Mouse (Mus musculus) A20 (cell line): ENCODE results near the gene D10Jhu81e.
"Not testable (repeated sequence)": the region's sequence is repeated elsewhere in the genome, so short reads cannot be mapped to it uniquely, and the experiment has no call there.

Experiments used
- DNase-seq: peaks from one replicate; pipeline ENCODE4 v3.0.0-alpha.2; 2011; ENCODE audit warnings: low read depth, low spot score

The D10Jhu81e gene

DNA sequence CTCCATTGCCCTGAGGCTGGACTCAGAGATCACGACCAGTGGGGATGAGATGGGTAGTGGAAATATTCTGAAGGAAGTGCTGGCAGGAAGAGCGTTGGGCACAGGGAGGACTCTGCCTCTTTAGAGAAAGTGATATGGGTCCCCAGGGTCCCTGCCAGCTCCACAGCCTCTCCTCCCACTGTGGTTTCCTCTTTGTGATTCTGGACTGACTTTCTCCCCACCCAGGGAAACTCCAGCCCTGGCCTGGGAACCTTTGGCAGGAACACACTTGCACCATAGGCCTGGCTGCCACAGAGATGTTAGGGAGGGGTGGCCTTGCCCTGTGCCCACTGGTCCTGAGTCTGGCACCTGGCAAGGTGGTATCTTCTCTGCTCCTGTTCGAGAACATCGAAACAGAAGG lies 39.6 kb downstream of the D10Jhu81e start:
- no peak for DNase-seq

DNA sequence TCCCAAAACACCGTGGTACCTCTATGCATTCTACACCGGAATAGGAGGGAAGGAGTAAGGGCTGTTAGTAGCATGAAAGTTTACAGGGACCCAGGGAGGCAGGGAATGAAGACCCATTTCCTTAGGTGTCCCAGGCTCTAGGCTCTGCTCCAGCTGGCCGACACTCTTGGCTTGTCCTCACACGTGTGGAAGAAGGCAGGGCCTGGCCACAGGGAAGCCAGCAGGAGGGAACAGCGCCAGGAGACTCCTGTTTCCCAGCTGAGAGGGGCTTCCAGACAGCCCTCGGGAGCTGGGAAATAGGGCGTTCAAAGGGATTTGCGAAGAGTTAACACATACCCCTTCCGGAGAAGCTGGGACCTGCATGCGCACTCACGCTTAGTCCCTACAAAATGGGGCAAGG lies 40.2 kb downstream of the D10Jhu81e start:
- DNase-seq, result no peak

DNA sequence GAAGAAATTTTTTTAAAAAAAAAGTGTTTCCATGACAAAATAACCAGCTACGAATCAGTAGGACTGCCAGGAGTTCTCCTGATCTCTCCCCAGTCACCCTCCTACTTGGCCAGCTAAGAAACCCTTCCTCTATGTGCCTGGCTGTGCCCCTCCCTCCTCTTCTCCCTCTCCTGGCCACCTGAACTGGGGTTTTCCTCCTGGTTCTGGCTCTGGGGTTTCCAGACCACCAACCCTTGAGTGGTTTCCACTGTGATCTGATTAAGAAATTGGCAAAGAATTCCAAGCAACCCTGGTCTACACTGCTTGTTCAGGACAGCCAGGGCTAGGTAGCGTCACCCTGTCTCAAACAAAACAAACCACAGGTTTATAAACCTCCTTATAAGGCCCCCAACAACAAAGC lies 40.9 kb downstream of the D10Jhu81e start:
- no peak for DNase-seq

DNA sequence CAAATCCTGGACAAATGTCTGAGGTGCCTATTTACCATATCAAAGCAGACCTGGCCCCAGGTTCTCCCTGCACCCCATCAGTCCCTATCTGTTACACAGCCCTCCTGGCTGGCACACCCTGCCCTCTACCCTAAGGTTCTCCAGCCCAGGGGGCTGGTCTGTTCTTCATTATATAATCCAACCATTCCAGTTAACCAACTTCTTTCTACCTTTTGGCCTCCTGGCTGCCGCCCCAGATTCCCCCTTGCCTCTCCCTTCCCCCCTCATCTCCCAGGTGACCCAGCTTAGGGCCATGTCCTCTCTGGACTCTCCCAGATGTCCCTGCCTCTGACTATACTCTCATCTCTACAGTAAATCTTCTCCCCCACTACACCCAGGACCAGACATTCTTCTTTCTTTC lies 41.7 kb downstream of the D10Jhu81e start:
- DNase-seq, result no peak

DNA sequence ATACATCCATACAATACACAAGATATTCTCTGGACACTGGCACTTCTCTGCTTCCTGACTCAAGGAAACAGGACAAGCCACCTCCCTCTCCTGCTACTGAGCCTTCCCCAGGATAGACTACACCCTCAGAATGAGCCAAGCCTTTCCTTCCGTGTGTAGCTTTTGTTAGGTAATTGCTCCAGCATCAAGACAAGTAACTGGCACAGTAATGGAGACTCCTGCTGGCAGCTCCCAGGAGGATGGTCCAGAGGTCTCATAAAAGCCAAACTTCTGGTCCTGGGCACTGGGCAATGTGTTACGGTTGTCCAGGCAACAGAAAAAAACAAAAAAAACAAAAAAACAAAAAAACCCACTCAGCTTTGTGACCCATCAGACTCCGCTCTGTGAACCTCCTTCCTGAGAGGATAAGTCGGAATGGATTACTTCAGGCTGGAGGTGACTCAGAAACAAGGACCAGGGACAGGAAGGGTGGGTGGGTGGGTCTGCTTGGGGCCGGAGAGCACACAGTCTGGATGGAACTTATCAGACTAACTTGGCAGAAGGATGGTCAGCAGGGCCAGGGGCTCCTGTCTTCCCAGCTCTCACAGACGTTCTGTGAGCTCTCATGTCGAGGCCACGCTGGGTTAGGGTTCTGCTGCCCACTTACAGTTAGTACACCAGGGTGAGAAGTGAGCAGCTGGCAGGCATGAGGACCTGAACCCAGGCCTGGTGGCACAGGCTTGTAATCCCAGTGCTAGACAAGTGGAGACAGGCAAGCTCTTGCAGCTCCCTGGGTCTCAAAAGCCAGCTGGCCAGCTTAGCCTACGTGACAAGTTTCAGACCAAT lies 42.3 kb downstream of the D10Jhu81e start:
- no peak for DNase-seq

DNA sequence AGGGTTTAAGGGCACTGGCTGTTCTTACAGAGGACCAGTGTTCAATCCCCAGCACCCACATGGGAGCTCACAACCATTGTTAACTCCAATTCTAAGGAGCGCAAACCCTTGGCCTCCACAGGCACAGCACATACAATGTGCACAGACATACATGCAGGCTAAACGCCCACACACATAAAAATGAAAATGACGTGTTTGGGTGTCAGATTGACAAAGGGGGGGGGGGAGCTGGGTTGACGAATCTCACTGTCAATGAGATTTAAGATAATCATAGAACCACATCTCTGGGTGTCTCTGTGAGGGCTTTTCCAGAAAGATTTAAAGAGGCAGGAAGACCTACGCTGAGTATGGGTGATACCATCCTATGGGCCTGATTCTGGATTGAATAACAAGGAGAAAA lies 43.3 kb downstream of the D10Jhu81e start:
- no peak for DNase-seq

DNA sequence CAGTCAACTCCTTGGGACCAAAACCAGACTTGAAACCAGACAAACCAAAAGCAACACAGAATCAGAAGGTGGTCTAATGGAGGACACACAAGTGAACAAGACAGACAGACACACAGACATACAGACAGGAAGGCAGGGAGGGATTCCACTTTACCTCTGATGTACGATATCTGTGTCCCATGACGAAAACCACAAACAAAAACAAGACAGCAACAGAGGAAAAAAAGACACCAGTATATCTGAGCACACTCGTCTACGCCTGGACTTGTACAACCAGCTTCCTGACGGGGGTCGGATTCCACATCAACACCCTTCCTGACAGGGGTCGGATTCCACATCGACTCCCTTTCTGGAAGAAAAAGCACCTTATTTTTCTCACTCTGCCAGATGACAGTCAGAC lies 44.5 kb downstream of the D10Jhu81e start:
- not testable (repeated sequence) for DNase-seq

DNA sequence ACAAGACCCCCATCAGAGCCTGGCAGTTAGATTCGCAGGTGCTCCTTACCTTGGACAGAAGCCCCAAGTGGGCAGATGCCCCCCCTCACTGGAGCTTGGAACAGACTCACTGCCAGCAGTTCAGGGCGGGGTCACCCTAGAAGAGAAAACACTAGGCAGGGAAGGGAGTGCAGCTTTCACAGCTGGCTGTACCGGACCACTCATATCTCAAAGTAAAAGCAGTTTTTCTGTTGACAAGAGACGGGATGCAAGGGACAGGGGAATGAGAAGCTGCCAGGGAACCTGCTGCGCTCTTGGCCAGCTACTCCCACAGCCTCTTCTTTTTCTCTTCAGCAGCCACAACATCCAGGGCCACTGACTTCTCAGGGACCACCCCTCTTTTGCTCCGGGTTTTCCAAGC lies 45.4 kb downstream of the D10Jhu81e start:
- not testable (repeated sequence) for DNase-seq

DNA sequence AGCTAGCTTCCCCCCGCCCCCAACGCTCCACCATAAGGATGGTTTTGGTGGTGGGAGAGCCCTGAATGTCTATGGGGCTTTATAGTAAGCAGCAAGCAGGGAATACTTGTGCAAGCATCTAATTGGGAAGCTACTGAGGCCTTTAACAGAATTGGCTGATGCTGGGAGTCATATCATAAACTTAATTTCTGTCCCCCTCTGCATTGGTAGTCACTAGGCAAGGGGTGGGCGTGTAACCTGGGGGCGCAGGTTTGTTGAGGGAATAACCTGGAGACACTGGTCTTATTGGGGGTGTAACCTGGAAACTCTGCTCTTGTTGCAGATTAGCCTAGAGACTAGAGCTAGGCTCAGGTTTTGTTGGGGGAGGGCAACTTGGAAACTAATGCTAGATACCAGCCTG lies 50.2 kb downstream of the D10Jhu81e start:
- DNase-seq, result no peak

DNA sequence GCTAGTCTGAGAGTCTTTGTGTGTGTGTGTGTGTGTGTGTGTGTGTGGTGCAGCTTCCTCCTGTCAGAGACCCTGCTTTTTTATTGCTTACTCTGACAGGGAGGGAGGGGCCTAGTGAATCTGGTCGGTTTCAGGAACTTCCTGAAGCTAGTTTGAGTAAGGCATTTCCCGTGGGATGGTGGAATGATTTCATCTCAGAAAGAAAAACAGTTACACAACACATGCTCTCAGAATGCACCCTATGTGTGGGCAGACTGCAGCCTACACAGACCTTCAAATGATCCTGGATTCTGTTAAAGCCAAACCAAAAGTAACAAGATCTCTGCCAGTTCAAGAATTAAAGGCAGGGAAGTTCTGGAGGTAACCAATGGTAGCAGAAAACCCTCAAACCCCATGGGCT lies 54.4 kb downstream of the D10Jhu81e start:
- DNase-seq, result no peak

DNA sequence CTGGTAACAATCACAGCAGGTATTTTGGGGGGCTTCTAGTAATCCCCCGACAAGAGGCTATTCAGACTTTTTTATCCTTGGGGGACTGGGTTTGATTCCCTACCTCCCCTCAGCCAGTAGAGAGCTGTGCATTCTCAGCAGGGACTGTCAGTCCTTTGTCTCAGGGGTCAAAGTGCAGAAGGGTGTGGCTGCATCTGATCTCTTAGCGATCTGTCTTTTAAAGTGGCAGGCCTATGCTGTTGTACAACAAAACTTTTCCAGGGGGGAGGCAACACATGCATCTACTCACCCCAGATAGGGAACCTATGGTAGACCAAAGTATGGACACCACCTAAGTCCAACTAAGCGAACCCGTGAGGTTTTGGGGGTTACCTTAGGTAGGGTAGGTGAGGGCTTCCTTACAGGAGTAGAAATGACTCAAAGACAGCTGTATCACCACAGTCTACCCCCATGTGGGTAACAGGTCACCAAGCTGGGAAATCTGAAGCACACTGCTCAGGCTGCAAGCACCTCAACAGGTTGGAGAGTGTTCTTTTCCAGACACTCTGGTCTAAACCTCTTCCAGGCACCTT lies 55.0 kb downstream of the D10Jhu81e start:
- DNase-seq, result no peak
